Mouse (Mus musculus): ENCODE data around the gene Stradb. TPM values are rescaled to one million over a fixed set of nuclear protein-coding genes. Genes with fewer than 3 reads are reported as not detected.

The Stradb gene
- polyA plus RNA-seq, 1 experiment = 6.2 TPM

DNA sequence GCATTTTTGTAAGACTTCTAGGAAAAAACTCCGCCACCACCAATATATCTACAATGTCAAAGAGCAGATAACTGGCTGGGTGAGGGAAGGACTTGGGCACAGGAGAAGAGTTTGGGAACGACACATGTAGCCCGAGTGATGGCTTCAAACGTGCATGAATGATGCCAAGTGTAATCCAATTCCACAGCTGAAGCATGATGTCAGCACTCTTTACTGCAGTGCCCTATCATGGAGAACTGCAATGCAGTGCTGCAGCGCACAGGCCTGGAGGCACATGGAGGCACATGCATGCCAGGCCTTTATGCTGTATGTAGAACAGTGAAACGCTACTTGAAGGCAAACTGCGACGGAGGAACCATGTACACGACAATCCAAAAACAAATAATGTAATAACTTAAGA is 26.6 kb upstream of the Stradb start:
- Histone ChIP-seq H3K4me3 (ENCODE audit: low read depth, low read length) (no peak overlapping the region), H3K27me3 (ENCODE audit: control insufficient read depth, insufficient read depth, low read length) (no peaks in the 10 kb centered on the region), H3K27ac (ENCODE audit: insufficient read depth, low read depth, low read length) (no peak overlapping the region), H3K36me3 (ENCODE audit: control insufficient read depth, insufficient read depth, low read length) (peaks cover 5% of the 10 kb centered on the region), H3K4me1 (ENCODE audit: control insufficient read depth, insufficient read depth, insufficient read length, low read length) (peaks cover 13% of the 10 kb centered on the region; the same call in 1 of the 2 replicates)
- 88% methylated on average over 9 of the region's 9 CpGs for WGBS
- TF ChIP-seq POLR2A (IDR thresholded peaks at IDR 0.05; ENCODE audit: low read depth, low read length) = no peak
- no peak for TF ChIP-seq CTCF (IDR thresholded peaks at IDR 0.05; ENCODE audit: extremely low read depth, insufficient read length, insufficient replicate concordance, low read depth, low read length)

DNA sequence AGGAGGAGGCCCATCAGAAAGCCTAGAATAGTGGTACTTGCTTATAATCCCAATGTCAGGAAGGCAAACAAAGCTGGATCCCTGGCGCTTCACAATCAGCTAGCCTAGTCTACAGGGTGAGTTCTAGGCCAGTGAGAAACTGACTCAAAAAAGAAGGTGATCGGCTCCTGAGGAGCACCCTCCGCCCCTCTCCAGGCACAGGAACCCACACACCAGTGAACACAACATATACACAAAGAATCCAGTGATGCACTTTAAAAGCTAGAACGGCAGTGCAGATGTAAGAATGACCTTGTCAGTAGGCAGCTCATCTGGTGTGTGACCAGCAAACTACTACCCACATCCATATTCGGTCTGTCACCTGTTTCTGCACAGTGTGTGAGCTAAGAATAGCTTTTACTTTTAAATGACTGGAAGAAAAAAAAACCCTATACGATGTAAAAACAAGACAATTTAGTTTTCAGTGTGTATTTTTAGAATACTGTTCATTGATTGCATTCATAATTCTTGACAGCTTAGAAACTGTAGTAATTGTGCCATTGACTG is 23.7 kb upstream of the Stradb start:
- H3K4me1 ChIP-seq (ENCODE audit: control insufficient read depth, insufficient read depth, insufficient read length, low read length) = peaks cover 26% of the 10 kb centered on the region; the same call in 1 of the 2 replicates

DNA sequence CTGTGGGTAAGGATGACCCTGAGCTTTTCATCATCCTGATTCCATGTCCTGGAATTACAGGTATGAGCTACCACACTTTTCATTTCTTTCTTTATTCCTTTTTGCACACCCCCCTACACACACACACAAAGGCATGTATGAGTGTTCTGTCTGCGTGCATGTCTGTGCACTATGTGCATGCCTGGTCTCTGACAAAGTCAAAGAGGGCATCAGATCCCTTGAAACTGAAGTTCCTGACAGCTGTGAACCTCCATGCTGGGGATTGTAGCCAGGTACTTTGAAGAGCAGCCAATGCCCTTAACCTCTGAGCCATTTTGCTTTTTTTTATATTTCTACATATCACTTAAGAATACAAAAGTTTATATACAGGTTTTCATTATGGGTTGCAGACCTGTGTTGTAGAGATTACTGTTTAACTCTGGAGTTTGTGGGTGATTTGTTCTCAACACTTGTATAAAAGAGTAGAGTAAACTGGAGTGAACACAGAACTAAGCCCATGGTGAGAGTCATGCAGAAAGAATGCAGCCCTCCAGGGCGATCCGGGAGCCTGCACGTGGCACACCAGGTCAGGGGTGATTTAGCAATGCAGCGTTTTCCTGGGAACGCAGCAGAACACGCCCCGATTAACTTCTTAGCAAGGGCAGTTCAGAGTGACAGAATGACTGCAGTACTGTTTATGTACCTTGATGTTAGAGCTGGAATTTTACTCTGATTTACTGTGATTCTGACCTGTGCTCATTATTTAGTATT is 22.2 kb upstream of the Stradb start:
- Histone ChIP-seq H3K4me3 (ENCODE audit: low read depth, low read length) (no peak overlapping the region), H3K27me3 (ENCODE audit: control insufficient read depth, insufficient read depth, low read length) (no peaks in the 10 kb centered on the region), H3K27ac (ENCODE audit: insufficient read depth, low read depth, low read length) (no peak overlapping the region), H3K36me3 (ENCODE audit: control insufficient read depth, insufficient read depth, low read length) (no peaks in the 10 kb centered on the region), H3K4me1 (ENCODE audit: control insufficient read depth, insufficient read depth, insufficient read length, low read length) (peaks cover 27% of the 10 kb centered on the region; the same call in 1 of the 2 replicates)
- WGBS = 23% methylated on average over 8 of the region's 8 CpGs
- TF ChIP-seq POLR2A (IDR thresholded peaks at IDR 0.05; ENCODE audit: low read depth, low read length) (no peak), CTCF (IDR thresholded peaks at IDR 0.05; ENCODE audit: extremely low read depth, insufficient read length, insufficient replicate concordance, low read depth, low read length) (no peak)

More for the DNA sequence above, 23.7 kb upstream of the Stradb start:
- Histone ChIP-seq H3K27me3 (ENCODE audit: control insufficient read depth, insufficient read depth, low read length) (no peaks in the 10 kb centered on the region), H3K36me3 (ENCODE audit: control insufficient read depth, insufficient read depth, low read length) (peaks cover 5% of the 10 kb centered on the region), H3K27ac (ENCODE audit: insufficient read depth, low read depth, low read length) (no peak overlapping the region), H3K4me3 (ENCODE audit: low read depth, low read length) (no peak overlapping the region)
- TF ChIP-seq CTCF (IDR thresholded peaks at IDR 0.05; ENCODE audit: extremely low read depth, insufficient read length, insufficient replicate concordance, low read depth, low read length) (no peak), POLR2A (IDR thresholded peaks at IDR 0.05; ENCODE audit: low read depth, low read length) (no peak)
- WGBS = 87% methylated on average over 6 of the region's 6 CpGs

DNA sequence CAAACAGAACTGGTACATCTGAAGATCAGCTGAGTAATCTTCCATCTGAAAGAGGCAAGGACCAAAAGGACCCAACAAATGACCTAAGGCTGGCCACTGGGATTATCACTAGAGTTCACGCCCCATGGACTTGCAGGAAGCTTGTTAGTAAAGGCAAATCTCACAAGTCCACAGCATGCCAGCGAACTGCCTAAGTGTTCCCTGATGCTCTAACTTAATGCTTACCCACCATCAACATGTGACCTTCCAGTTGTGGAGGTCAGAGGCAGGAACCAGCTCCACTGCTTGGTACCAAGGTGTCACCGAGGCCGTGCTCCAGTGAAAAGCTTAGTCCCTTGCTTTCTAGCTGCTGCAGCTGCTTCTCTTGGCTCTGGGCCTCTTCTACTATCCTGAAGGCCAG is 21.5 kb upstream of the Stradb start:
- H3K4me3 ChIP-seq (ENCODE audit: low read depth, low read length) = no peak overlapping the region
- no peaks in the 10 kb centered on the region for H3K36me3 ChIP-seq (ENCODE audit: control insufficient read depth, insufficient read depth, low read length)
- 41% methylated on average over 4 of the region's 4 CpGs for WGBS
- no peaks in the 10 kb centered on the region for H3K27me3 ChIP-seq (ENCODE audit: control insufficient read depth, insufficient read depth, low read length)
- H3K27ac ChIP-seq (ENCODE audit: insufficient read depth, low read depth, low read length) = peak overlapping the region; percentile 48
- H3K4me1 ChIP-seq (ENCODE audit: control insufficient read depth, insufficient read depth, insufficient read length, low read length) = peaks cover 25% of the 10 kb centered on the region; the same call in 1 of the 2 replicates
- TF ChIP-seq POLR2A (IDR thresholded peaks at IDR 0.05; ENCODE audit: low read depth, low read length) (no peak), CTCF (IDR thresholded peaks at IDR 0.05; ENCODE audit: extremely low read depth, insufficient read length, insufficient replicate concordance, low read depth, low read length) (no peak)

DNA sequence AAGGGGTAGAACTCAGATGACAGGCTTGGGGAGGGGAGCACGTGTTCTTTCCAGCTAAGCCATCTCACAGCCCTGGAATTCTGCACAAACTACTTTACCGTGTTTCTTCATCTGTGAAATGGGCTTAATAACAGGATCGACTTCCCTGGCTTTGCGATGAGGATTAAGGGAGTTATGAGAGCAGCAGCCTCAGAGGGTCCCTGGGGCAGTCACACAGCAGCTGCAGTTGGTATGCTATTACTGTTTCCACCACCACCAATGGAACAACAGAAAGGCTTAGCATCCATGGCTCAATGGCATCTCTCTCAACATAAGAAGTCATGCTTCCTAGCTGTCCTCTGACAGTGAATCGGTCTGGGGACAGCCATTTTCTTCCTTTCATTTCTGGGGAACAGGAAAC is 20.8 kb upstream of the Stradb start:
- WGBS = 69% methylated on average over 5 of the region's 5 CpGs
- no peaks in the 10 kb centered on the region for H3K27me3 ChIP-seq (ENCODE audit: control insufficient read depth, insufficient read depth, low read length)
- H3K4me1 ChIP-seq (ENCODE audit: control insufficient read depth, insufficient read depth, insufficient read length, low read length) = peaks cover 25% of the 10 kb centered on the region; the same call in 1 of the 2 replicates
- H3K4me3 ChIP-seq (ENCODE audit: low read depth, low read length) = no peak overlapping the region
- H3K27ac ChIP-seq (ENCODE audit: insufficient read depth, low read depth, low read length) = peak overlapping the region; percentile 61; the same call in 1 of the 2 replicates
- TF ChIP-seq POLR2A (IDR thresholded peaks at IDR 0.05; ENCODE audit: low read depth, low read length) (no peak), CTCF (IDR thresholded peaks at IDR 0.05; ENCODE audit: extremely low read depth, insufficient read length, insufficient replicate concordance, low read depth, low read length) (no peak)
- no peaks in the 10 kb centered on the region for H3K36me3 ChIP-seq (ENCODE audit: control insufficient read depth, insufficient read depth, low read length)

DNA sequence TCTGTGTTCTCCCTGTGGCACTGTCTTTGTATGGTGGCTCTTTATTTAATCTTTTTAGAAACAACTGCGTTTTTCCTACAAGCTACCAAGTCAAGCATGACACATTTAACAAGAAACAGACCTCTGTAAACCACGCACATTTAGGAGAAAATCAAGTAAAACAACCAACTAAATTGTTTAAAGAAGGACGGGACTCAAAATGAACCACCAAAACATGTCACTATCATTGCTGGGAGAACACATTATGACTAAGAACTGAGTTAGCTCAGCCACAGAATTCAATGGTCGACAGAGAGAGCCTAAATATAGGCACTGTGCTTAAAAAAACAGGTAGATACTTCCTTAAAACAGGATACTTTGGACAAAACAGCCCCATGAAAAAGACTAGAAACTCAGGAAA is 20.3 kb upstream of the Stradb start:
- Histone ChIP-seq H3K4me1 (ENCODE audit: control insufficient read depth, insufficient read depth, insufficient read length, low read length) (peaks cover 25% of the 10 kb centered on the region; the same call in 1 of the 2 replicates), H3K36me3 (ENCODE audit: control insufficient read depth, insufficient read depth, low read length) (no peaks in the 10 kb centered on the region), H3K4me3 (ENCODE audit: low read depth, low read length) (no peak overlapping the region), H3K27ac (ENCODE audit: insufficient read depth, low read depth, low read length) (peak overlapping the region; percentile 61; the same call in 1 of the 2 replicates), H3K27me3 (ENCODE audit: control insufficient read depth, insufficient read depth, low read length) (no peaks in the 10 kb centered on the region)
- 60% methylated on average over 4 of the region's 4 CpGs for WGBS
- TF ChIP-seq POLR2A (IDR thresholded peaks at IDR 0.05; ENCODE audit: low read depth, low read length) = no peak
- TF ChIP-seq CTCF (IDR thresholded peaks at IDR 0.05; ENCODE audit: extremely low read depth, insufficient read length, insufficient replicate concordance, low read depth, low read length) = no peak
